Comparison of ENCODE assay signal across 8 mouse cellular contexts in genomic region chr3:49756870-49757625, GRCm38 (mm10). TPM values are rescaled to one million over a fixed set of nuclear protein-coding genes. Genes with fewer than 3 reads are reported as not detected.
DNase-seq lines count a peak whose midpoint lies in the region; ATAC-seq and TF ChIP-seq lines count a peak whose summit lies in the region.

Gene Pcdh18 (minus strand): TSS chr3:49757325.

- peak within 1 kb of the TSS; percentile 51 for H3K4me2 ChIP-seq in forebrain, embryonic 11.5 days (ENCODE audit: low read depth, low read length, severe bottlenecking)
- peak within 1 kb of the TSS; percentile 69 for H3K4me2 ChIP-seq in heart, embryonic 15.5 days

- DNase-seq in 3134 (ENCODE audit: extremely low read depth, insufficient read length, low spot score) = peak; percentile 90
- peak; percentile 98 for DNase-seq in forebrain, embryonic 11.5 days (ENCODE audit: low spot score)
- DNase-seq in kidney, postnatal 14 days = peak; percentile 87
- DNase-seq in lung, adult 18-20 months = peak; percentile 51 to 68
- DNase-seq in ovary, postnatal 36 days (ENCODE audit: low spot score) = peak; percentile 79

- H3K4me1 ChIP-seq in bone marrow macrophage, adult 2 months (ENCODE audit: control insufficient read depth, insufficient read depth, low read length) = no peaks in the 10 kb centered on the region
- peaks cover 3% of the 10 kb centered on the region; the same call in 1 of the 2 replicates for H3K4me1 ChIP-seq in forebrain, embryonic 11.5 days (replicated peaks; ENCODE audit: control insufficient read depth, insufficient read depth, low read length)
- H3K4me1 ChIP-seq in heart, embryonic 15.5 days (replicated peaks) = peaks cover 13% of the 10 kb centered on the region

- TF ChIP-seq CTCF in bone marrow macrophage, adult 2 months (IDR thresholded peaks at IDR 0.05; ENCODE audit: low read depth, low read length) = no peak

- peak; percentile 95 for ATAC-seq in forebrain, embryonic 11.5 days (replicated peaks; ENCODE audit: low FRiP score)
- ATAC-seq in heart, embryonic 15.5 days (replicated peaks; ENCODE audit: insufficient number of reproducible peaks, insufficient read depth, low FRiP score, low read depth) = peak; percentile 88
- no peak for ATAC-seq in monocyte, adult 5-6 weeks (replicated peaks; ENCODE audit: insufficient number of reproducible peaks, low FRiP score, low TSS enrichment, poor library complexity, severe bottlenecking)

- no peaks in the 10 kb centered on the region for H3K27me3 ChIP-seq in forebrain, embryonic 11.5 days (ENCODE audit: control insufficient read depth, insufficient read depth, low read length)
- no peaks in the 10 kb centered on the region for H3K27me3 ChIP-seq in heart, embryonic 15.5 days

- H3K27ac ChIP-seq in bone marrow macrophage, adult 2 months (ENCODE audit: insufficient read depth, low read depth, low read length) = no peak within 1 kb of the TSS
- peak within 1 kb of the TSS; percentile 97 for H3K27ac ChIP-seq in forebrain, embryonic 11.5 days (ENCODE audit: low read depth, low read length)
- peak within 1 kb of the TSS; percentile 94 for H3K27ac ChIP-seq in heart, embryonic 15.5 days

- H3K9ac ChIP-seq in forebrain, embryonic 11.5 days (ENCODE audit: low read length) = peak within 1 kb of the TSS; percentile 89
- H3K9ac ChIP-seq in heart, embryonic 15.5 days = peak within 1 kb of the TSS; percentile 71

- TF ChIP-seq POLR2A in bone marrow macrophage, adult 2 months (IDR thresholded peaks at IDR 0.05; ENCODE audit: borderline replicate concordance, low read depth, low read length) = no peak

- under 1% methylated on average over 43 of the region's 43 CpGs for WGBS in forebrain, embryonic 11.5 days
- WGBS in heart, embryonic 15.5 days = under 1% methylated on average over 43 of the region's 43 CpGs

- H3K36me3 ChIP-seq in forebrain, embryonic 11.5 days (ENCODE audit: control insufficient read depth, insufficient read depth, low read length) = peaks cover 2% of the 10 kb centered on the region; the same call in 1 of the 2 replicates
- no peaks in the 10 kb centered on the region for H3K36me3 ChIP-seq in heart, embryonic 15.5 days

- H3K4me3 ChIP-seq in bone marrow macrophage, adult 2 months (ENCODE audit: insufficient read depth, low read length) = peak within 1 kb of the TSS; percentile 67
- H3K4me3 ChIP-seq in forebrain, embryonic 11.5 days (ENCODE audit: low read depth, low read length) = peak within 1 kb of the TSS; percentile 52
- peak within 1 kb of the TSS; percentile 82 for H3K4me3 ChIP-seq in heart, embryonic 15.5 days

- no peaks in the 10 kb centered on the region for H3K9me3 ChIP-seq in forebrain, embryonic 11.5 days (ENCODE audit: control insufficient read depth, low read length)
- no peaks in the 10 kb centered on the region for H3K9me3 ChIP-seq in heart, embryonic 15.5 days (replicated peaks)

RNA-seq across cellular contexts. Expression of gene Pcdh18, which starts in this region (rescaled TPM):
- 0.16 and 0.60 TPM in 2 replicates for polyA plus RNA-seq in bone marrow macrophage, adult 2 months (2012; ENCODE audit: insufficient read depth, insufficient read length, missing spikeins)
- polyA plus RNA-seq in forebrain, embryonic 11.5 days (2014; fragmentation: Nextera tagmentation; extraction: Ambion mirVana) = 68.4 and 71.7 TPM in 2 replicates
- 17.0 and 19.0 TPM in 2 replicates for polyA plus RNA-seq in heart, embryonic 15.5 days (2015; fragmentation: Nextera tagmentation; extraction: Ambion mirVana)
- total RNA-seq in monocyte, adult 5-6 weeks (2017) = not detected in 3 replicates

Comparison
In these comparisons a context has a peak if more than half of its experiments do, and no peak if none do; other contexts are left out.
1. RNA of gene Pcdh18 (polyA plus RNA-seq): 68.4 to 71.7 TPM in forebrain, embryonic 11.5 days and 17.0 to 19.0 TPM in heart, embryonic 15.5 days; 0.16 to 0.60 TPM in bone marrow macrophage, adult 2 months; every median in the first group is over 10 times any median in the second.
2. Peak in every context shown above with its lines, with median percentiles within 50 percentile points of each other: DNase-seq and H3K4me3 ChIP-seq.